Mouse (Mus musculus) embryonic stem cell, embryonic (primary cell): ENCODE data around the gene Kcnj10.

Experiments
- CTCF ChIA-PET, 4 experiments: fragments of 300-600 bp in 2 of 4; fragments of 350-600 bp in 2 of 4; sonication (Branson Sonifier 250); formaldehyde crosslinking; loops; one replicate each; lab custom pipeline; 2022; ENCODE audit warnings: inconsistent platforms in 2 of 4; lab: Charles Lee
- POLR2A ChIA-PET, 4 experiments: fragments of 300-600 bp in 2 of 4; fragments of 350-600 bp in 2 of 4; sonication (Branson Sonifier 250); formaldehyde crosslinking; loops; one replicate each; lab custom pipeline; 2022; ENCODE audit warnings: antibody characterized with exemption in 4 of 4, inconsistent platforms in 1 of 4; lab: Charles Lee

The Kcnj10 gene

GRCm38 (mm10) chr1:172368768-172369418, 27.9 kb downstream of the Kcnj10 start:
- CTCF ChIA-PET, result interaction anchor here (0.6 to 2.1 kb wide), 17 partner anchors 9 to 798 kb away, joined by 3 to 17 read pairs (median 4); partner anchors contain the start of gene Igsf9 (in 1 of the 4)
- POLR2A ChIA-PET, result interaction anchor here in 3 of 4 experiments (0.5 to 1.5 kb wide), 7 partner anchors 14 to 308 kb away, joined by 3 to 6 read pairs (median 3); partner anchors contain the start of genes Cfap45 (in 1 of the 3), Copa (in 1 of the 3), Ncstn (in 1 of the 3) and Tagln2 (in 1 of the 3)

GRCm38 (mm10) chr1:172376198-172376667, 35.2 kb downstream of the Kcnj10 start, which contains the start of gene Pigm:
Pigm (plus strand) TSS chr1:172376546.
- ChIA-PET POLR2A (interaction anchor here (0.6 to 2.1 kb wide), 63 partner anchors 9 to 1239 kb away, joined by 3 to 14 read pairs (median 4); partner anchors contain the start of genes Cfap45 (in 2 of the 4), Dcaf8 (in 2 of the 4), Igsf9 (in 2 of the 4) and Kcnj10 (in 2 of the 4)), CTCF (interaction anchor here (0.6 to 1.7 kb wide), 14 partner anchors 8 to 289 kb away, joined by 3 to 13 read pairs (median 4); partner anchors contain the start of gene Dcaf8 (in 1 of the 4))

- POLR2A ChIA-PET, result interaction anchor here (0.6 to 2.1 kb wide), 56 partner anchors 9 to 1239 kb away, joined by 3 to 14 read pairs (median 4); partner anchors contain the start of genes Cfap45 (in 2 of the 4), Dcaf8 (in 2 of the 4), Igsf9 (in 2 of the 4) and Kcnj10 (in 2 of the 4)
Observed at GRCm38 (mm10) chr1:172376758-172377458, 35.9 kb downstream of the Kcnj10 start.

GRCm38 (mm10) chr1:172380066-172380465, 39.1 kb downstream of the Kcnj10 start:
- ChIA-PET POLR2A (no interaction called here), CTCF (interaction anchor here in 2 of 4 experiments (0.5 to 1.0 kb wide), 3 partner anchors 15 to 333 kb away, joined by 3 to 5 read pairs (median 4); partner anchors contain the start of gene Igsf9 (in 1 of the 2))

More at GRCm38 (mm10) chr1:172376758-172377458, 35.9 kb downstream of the Kcnj10 start:
- CTCF ChIA-PET, result interaction anchor here in 3 of 4 experiments (0.6 to 1.7 kb wide), 11 partner anchors 12 to 229 kb away, joined by 3 to 13 read pairs (median 4); partner anchors contain the start of gene Dcaf8 (in 1 of the 3)

- ChIA-PET POLR2A (interaction anchor here in 1 of 4 experiments (1.5 kb wide), 1 partner anchor 12 kb away, joined by 3 read pairs; no protein-coding TSS in a partner anchor), CTCF (interaction anchor here in 2 of 4 experiments (0.8 to 0.9 kb wide), 2 partner anchors 58 to 108 kb away, joined by 3 read pairs; no protein-coding TSS in a partner anchor)
Observed at GRCm38 (mm10) chr1:172382090-172382489, 41.1 kb downstream of the Kcnj10 start.

GRCm38 (mm10) chr1:172387246-172387645, 46.2 kb downstream of the Kcnj10 start:
- ChIA-PET CTCF (no interaction called here), POLR2A (interaction anchor here in 2 of 4 experiments (1.3 to 3.8 kb wide), 2 partner anchors 11 to 17 kb away, joined by 4 to 13 read pairs; partner anchors contain the start of gene Pigm (in 1 of the 2))

- ChIA-PET POLR2A (interaction anchor here in 2 of 4 experiments (1.6 to 2.3 kb wide), 2 partner anchors 14 to 15 kb away, joined by 3 to 7 read pairs; partner anchors contain the start of gene Pigm (in 2 of the 2)), CTCF (interaction anchor here in 1 of 4 experiments (0.6 kb wide), 1 partner anchor 14 kb away, joined by 4 read pairs; no protein-coding TSS in a partner anchor)
Observed at GRCm38 (mm10) chr1:172390769-172391168, 49.8 kb downstream of the Kcnj10 start.

- POLR2A ChIA-PET, result interaction anchor here in 2 of 4 experiments (1.6 to 2.3 kb wide), 2 partner anchors 15 to 16 kb away, joined by 3 to 7 read pairs; partner anchors contain the start of gene Pigm (in 2 of the 2)
- CTCF ChIA-PET, result interaction anchor here in 1 of 4 experiments (0.9 to 1.1 kb wide), 2 partner anchors 17 to 99 kb away, joined by 3 read pairs; no protein-coding TSS in a partner anchor
Observed at GRCm38 (mm10) chr1:172391807-172392581, 51.0 kb downstream of the Kcnj10 start.

- POLR2A ChIA-PET, result interaction anchor here in 1 of 4 experiments (2.3 kb wide), 1 partner anchor 16 kb away, joined by 7 read pairs; the partner anchor contains the start of gene Pigm
Observed at GRCm38 (mm10) chr1:172392643-172393170, 51.7 kb downstream of the Kcnj10 start.

GRCm38 (mm10) chr1:172393739-172394138, 52.7 kb downstream of the Kcnj10 start:
- POLR2A ChIA-PET, result no interaction called here
- CTCF ChIA-PET, result no interaction called here

More at GRCm38 (mm10) chr1:172392643-172393170, 51.7 kb downstream of the Kcnj10 start:
- CTCF ChIA-PET, result interaction anchor here in 1 of 4 experiments (0.9 to 1.1 kb wide), 2 partner anchors 17 to 98 kb away, joined by 3 read pairs; no protein-coding TSS in a partner anchor

GRCm38 (mm10) chr1:172396996-172397752, 56.2 kb downstream of the Kcnj10 start:
- CTCF ChIA-PET, result interaction anchor here in 3 of 4 experiments (0.6 to 1.2 kb wide), 6 partner anchors 12 to 1417 kb away, joined by 3 to 19 read pairs (median 7); no protein-coding TSS in a partner anchor
- POLR2A ChIA-PET, result interaction anchor here (0.6 to 0.7 kb wide), 5 partner anchors 83 to 111 kb away, joined by 3 to 9 read pairs (median 5); no protein-coding TSS in a partner anchor

- CTCF ChIA-PET, result interaction anchor here in 3 of 4 experiments (0.6 to 1.6 kb wide), 8 partner anchors 75 to 277 kb away, joined by 3 to 7 read pairs (median 3); partner anchors contain the start of gene Igsf9 (in 1 of the 3)
- POLR2A ChIA-PET, result interaction anchor here in 2 of 4 experiments (1.0 to 1.4 kb wide), 3 partner anchors 12 to 115 kb away, joined by 3 to 4 read pairs (median 4); partner anchors contain the start of gene Cfap45 (in 1 of the 2)
Observed at GRCm38 (mm10) chr1:172406077-172406706, 65.2 kb downstream of the Kcnj10 start.

- POLR2A ChIA-PET, result interaction anchor here in 2 of 4 experiments (0.6 to 1.5 kb wide), 9 partner anchors 9 to 116 kb away, joined by 3 to 7 read pairs (median 3); partner anchors contain the start of genes Igsf9 (in 1 of the 2) and Pigm (in 1 of the 2)
- CTCF ChIA-PET, result interaction anchor here (0.5 to 3.2 kb wide), 45 partner anchors 9 to 583 kb away, joined by 3 to 46 read pairs (median 4); partner anchors contain the start of genes Dusp23 (in 2 of the 4), Igsf9 (in 2 of the 4), Cfap45 (in 1 of the 4) and Pigm (in 1 of the 4)
Observed at GRCm38 (mm10) chr1:172408996-172409395, 68.0 kb downstream of the Kcnj10 start.

GRCm38 (mm10) chr1:172409431-172409830, 68.4 kb downstream of the Kcnj10 start:
- POLR2A ChIA-PET, result interaction anchor here in 2 of 4 experiments (0.6 to 1.5 kb wide), 7 partner anchors 8 to 115 kb away, joined by 3 to 7 read pairs (median 3); partner anchors contain the start of genes Igsf9 (in 1 of the 2) and Pigm (in 1 of the 2)
- CTCF ChIA-PET, result interaction anchor here (0.5 to 3.2 kb wide), 38 partner anchors 11 to 583 kb away, joined by 3 to 46 read pairs (median 4); partner anchors contain the start of genes Dusp23 (in 2 of the 4), Igsf9 (in 2 of the 4), Cfap45 (in 1 of the 4) and Pigm (in 1 of the 4)
